Mouse (Mus musculus) C2C12 (cell line): ENCODE results near the gene Mal. TPM values are rescaled to one million over a fixed set of nuclear protein-coding genes. Genes with fewer than 3 reads are reported as not detected.
"Not testable (repeated sequence)": the region's sequence is repeated elsewhere in the genome, so short reads cannot be mapped to it uniquely, and the experiment has no call there.

Source experiments
- H3K27me3 ChIP-seq: one replicate; pipeline ENCODE4 v1.6.1; 2011; ENCODE audit not compliant: control insufficient read depth, insufficient read depth, insufficient read length
- H3K36me3 ChIP-seq: one replicate; pipeline ENCODE4 v1.6.1; 2011; ENCODE audit not compliant: control insufficient read depth, insufficient read depth
- H3K4me3 ChIP-seq: one replicate; pipeline ENCODE4 v1.5.1; 2011; ENCODE audit warnings: mild to moderate bottlenecking, control low read depth; ENCODE audit not compliant: poor library complexity, insufficient read depth, severe bottlenecking
- H3K79me2 ChIP-seq: one replicate; pipeline ENCODE4 v1.6.1; 2011; ENCODE audit not compliant: control insufficient read depth, insufficient read depth
- H3K79me3 ChIP-seq: one replicate; pipeline ENCODE4 v1.6.1; 2011; ENCODE audit warnings: low read depth, control low read depth
- H3ac ChIP-seq: one replicate; pipeline ENCODE3; 2011; ENCODE audit warnings: low read depth; ENCODE audit not compliant: control insufficient read depth, insufficient read length
- CEBPB ChIP-seq: IDR thresholded peaks from one replicate; pipeline ENCODE4 v1.6.1; 2011; ENCODE audit warnings: low read depth, mild to moderate bottlenecking, control low read depth, moderate library complexity
- CTCF ChIP-seq: IDR thresholded peaks from one replicate; pipeline ENCODE4 v1.5.1; 2011; ENCODE audit not compliant: control insufficient read depth, insufficient read depth, insufficient read length
- FOSL1 ChIP-seq: IDR thresholded peaks from one replicate; pipeline ENCODE4 v1.8.0; 2011; ENCODE audit warnings: mild to moderate bottlenecking, low read length; ENCODE audit not compliant: poor library complexity, insufficient read depth, severe bottlenecking
- MAX ChIP-seq: IDR thresholded peaks from one replicate; pipeline ENCODE4 v1.6.1; 2011; ENCODE audit warnings: mild to moderate bottlenecking, control low read depth
- MYOD1 ChIP-seq: IDR thresholded peaks from one replicate; pipeline ENCODE4 v1.6.1; 2011; ENCODE audit warnings: low read depth; ENCODE audit not compliant: control insufficient read depth, insufficient read length
- MYOG ChIP-seq: IDR thresholded peaks from one replicate; pipeline ENCODE4 v1.6.1; 2011; ENCODE audit not compliant: control insufficient read depth, insufficient read length; ENCODE audit errors: extremely low read depth
- USF1 ChIP-seq: IDR thresholded peaks from one replicate; pipeline ENCODE4 v1.6.1; 2011; ENCODE audit warnings: low read depth, mild to moderate bottlenecking, control low read depth, moderate library complexity
- polyA plus RNA-seq: library from polyadenylated mRNA; unstranded; fragments of >200 nt; fragmentation: generic; extraction: Trizol; gene quantifications from one replicate; pipeline ENCODE4 v1.2.1, GENCODE M21; 2012; ENCODE audit warnings: missing spikeins

Gene Mal
- polyA plus RNA-seq, 1 experiment: 0.12 TPM

DNA sequence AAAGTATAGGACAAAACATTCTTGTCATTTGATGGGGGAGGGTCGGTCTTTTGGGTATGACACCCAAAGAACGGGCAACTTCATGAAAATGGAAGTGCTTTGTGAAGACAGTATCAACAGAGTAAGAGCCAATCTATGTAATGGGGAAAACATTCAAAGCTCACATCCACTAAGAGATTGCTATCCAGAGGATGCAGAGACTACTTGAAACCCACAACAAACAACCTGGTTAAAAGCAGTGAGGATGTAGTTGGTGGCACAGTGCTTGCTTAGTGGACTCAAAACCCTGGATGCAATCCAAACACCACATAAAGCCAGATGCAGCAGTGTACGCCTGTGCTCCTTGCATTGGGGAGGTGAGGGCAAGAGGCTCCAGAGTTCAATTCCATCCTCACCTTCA, 37.2 kb downstream of the Mal start:
- no peak overlapping the region for H3ac ChIP-seq
- no peaks in the 10 kb centered on the region for H3K79me2 ChIP-seq
- no peaks in the 10 kb centered on the region for H3K36me3 ChIP-seq
- TF ChIP-seq CTCF (no peak), MYOD1 (no peak), MYOG (no peak)
- no peaks in the 10 kb centered on the region for H3K79me3 ChIP-seq
- H3K4me3 ChIP-seq: no peak overlapping the region
- H3K27me3 ChIP-seq: peaks cover 14% of the 10 kb centered on the region

DNA sequence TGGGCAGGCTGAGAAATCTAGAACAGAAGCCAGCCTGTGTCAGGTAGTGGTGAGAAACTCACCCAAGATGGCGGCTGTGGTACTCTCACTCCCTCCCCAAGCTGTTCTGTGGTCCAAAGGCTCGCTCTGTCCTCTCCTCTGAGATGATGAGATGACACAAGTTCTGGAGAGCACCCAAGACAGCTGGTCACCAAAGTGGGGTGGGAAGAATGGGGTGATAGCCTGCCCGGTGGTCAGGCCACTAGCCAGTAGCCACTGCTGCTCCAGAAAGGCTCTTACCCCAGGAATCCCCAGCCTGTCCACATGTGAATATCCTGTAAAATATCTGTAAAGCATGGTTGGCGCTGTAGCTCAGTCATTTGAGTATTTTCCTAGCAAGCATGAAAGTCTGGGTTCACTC, 44.2 kb downstream of the Mal start:
- Histone ChIP-seq H3K36me3 (no peaks in the 10 kb centered on the region), H3K4me3 (no peak overlapping the region), H3K79me2 (no peaks in the 10 kb centered on the region), H3K27me3 (peaks cover 3% of the 10 kb centered on the region), H3K79me3 (no peaks in the 10 kb centered on the region), H3ac (no peak overlapping the region)
- no peak for TF ChIP-seq FOSL1
- TF ChIP-seq MAX: no peak
- no peak for TF ChIP-seq MYOD1
- no peak for TF ChIP-seq CTCF
- TF ChIP-seq CEBPB: no peak

DNA sequence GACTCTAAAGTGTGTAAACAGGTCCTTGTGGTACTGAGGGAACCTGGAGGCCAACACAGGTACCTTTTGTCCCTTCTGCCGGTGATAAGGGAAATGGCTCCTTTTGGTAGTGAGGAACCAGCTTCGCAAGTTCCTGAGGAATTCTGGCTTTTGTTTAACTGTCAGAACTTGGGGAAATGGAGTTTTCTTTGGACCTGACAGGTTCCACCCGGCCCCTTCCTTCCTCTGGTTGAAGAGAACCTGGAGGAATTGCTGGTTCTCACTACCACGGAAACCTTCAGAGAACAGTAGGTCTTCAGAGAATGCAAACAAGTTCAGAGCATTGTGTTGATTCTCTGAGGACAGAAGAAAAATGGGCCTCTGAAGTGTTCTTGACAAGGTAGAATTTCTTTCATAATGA, 45.1 kb downstream of the Mal start:
- no peak overlapping the region for H3K4me3 ChIP-seq
- no peaks in the 10 kb centered on the region for H3K79me3 ChIP-seq
- H3ac ChIP-seq: no peak overlapping the region
- peaks cover 3% of the 10 kb centered on the region for H3K27me3 ChIP-seq
- TF ChIP-seq CEBPB: no peak
- no peak for TF ChIP-seq USF1
- H3K36me3 ChIP-seq: no peaks in the 10 kb centered on the region
- no peaks in the 10 kb centered on the region for H3K79me2 ChIP-seq

DNA sequence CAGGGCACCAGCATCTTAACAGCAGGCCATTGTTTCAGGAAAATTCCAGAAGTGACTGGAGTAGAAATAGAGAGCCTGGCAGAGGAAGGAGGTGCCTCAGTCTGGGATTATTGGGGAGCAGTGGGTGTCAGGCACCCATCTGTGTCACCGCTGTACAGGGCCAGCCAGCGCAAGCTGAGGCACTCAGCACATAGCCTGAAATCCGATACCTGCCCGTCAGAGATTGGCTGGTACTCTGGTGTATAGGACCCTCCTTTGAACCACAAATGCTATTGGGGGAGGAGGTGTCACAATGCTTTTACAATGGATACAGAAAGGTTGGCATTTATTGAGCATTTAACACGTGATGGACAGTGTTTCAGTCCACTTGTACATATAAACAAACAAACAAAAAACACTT, 47.5 kb downstream of the Mal start:
- Histone ChIP-seq H3K36me3 (peaks cover 13% of the 10 kb centered on the region), H3ac (no peak overlapping the region), H3K79me2 (no peaks in the 10 kb centered on the region), H3K27me3 (no peaks in the 10 kb centered on the region), H3K4me3 (no peak overlapping the region), H3K79me3 (no peaks in the 10 kb centered on the region)
- TF ChIP-seq CTCF: no peak
- no peak for TF ChIP-seq MAX
- TF ChIP-seq MYOG: no peak
- TF ChIP-seq MYOD1: no peak
- TF ChIP-seq FOSL1: no peak
- no peak for TF ChIP-seq USF1
- TF ChIP-seq CEBPB: no peak

DNA sequence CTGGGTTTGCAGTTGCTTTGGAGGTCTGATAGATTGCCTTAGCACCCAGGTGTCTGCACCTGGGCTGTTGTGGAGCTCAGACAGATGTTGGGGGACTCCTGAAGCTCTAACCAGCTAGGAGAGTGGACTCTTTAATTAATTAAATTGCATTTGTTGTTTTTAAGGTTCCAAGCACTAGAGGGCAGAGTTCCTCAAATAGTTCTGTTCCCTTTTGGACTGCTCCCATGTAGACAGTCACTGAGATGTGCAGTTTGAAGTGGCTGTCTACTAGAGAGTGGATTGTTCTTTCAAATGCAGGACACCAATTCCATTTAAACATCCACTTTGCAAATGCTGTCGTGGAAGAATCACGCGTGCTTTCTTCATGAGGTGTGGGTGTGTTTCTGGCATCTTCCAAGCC, 48.3 kb downstream of the Mal start:
- Histone ChIP-seq H3K36me3 (peaks cover 17% of the 10 kb centered on the region), H3K79me2 (no peaks in the 10 kb centered on the region), H3ac (no peak overlapping the region), H3K4me3 (no peak overlapping the region), H3K27me3 (no peaks in the 10 kb centered on the region), H3K79me3 (no peaks in the 10 kb centered on the region)
- no peak for TF ChIP-seq CEBPB
- TF ChIP-seq USF1: no peak
- TF ChIP-seq MYOG: no peak
- TF ChIP-seq CTCF: no peak
- no peak for TF ChIP-seq FOSL1

DNA sequence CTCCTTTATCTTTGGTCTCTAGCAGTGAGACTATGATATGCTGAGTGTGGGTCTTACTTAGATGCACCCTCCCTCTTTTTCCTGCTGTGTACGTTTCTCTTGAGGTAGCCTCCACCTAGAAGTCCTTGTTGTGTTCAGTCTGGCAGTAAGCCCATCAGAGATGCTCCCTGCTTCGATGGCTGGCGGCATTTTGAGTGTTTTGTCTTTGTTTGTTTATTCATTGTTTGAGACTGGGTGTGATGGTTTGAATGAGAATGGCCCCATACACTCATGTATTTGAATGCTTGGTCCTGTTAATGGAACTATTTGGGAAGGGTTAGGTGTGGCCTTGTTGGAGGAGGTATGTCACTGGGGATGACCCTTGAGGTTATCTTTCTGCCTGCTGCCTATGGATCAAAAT, 51.3 kb downstream of the Mal start:
- peaks cover 42% of the 10 kb centered on the region for H3K36me3 ChIP-seq
- H3K27me3 ChIP-seq: no peaks in the 10 kb centered on the region
- no peaks in the 10 kb centered on the region for H3K79me2 ChIP-seq

DNA sequence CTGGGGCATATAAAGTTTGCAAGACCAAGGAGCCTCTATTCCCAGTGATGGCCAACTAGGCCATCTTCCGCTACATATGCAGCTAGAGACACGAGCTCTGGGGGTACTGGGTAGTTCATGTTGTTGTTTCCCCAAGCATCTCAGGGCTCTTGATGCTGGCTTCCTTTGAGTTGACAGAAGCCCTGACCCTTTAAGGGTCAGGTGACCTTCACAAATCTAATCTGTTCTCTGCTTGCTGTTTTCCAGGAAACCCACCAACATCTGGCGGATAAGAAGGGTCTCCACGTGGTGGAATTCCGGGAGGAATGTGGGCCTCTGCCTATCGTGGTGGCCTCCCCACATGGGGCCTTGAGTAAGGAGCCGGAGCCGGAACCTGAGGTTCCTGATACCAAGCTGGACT, 53.1 kb downstream of the Mal start:
- H3K79me3 ChIP-seq, H3K4me3 ChIP-seq, H3ac ChIP-seq, H3K79me2 ChIP-seq, H3K27me3 ChIP-seq: not testable (repeated sequence)
- H3K36me3 ChIP-seq: peaks cover 58% of the 10 kb centered on the region

More for the DNA sequence above, 51.3 kb downstream of the Mal start:
- H3K79me3 ChIP-seq: no peaks in the 10 kb centered on the region
- no peak overlapping the region for H3K4me3 ChIP-seq
- no peak for TF ChIP-seq MYOG
- no peak for TF ChIP-seq MAX
- no peak for TF ChIP-seq MYOD1
- no peak for TF ChIP-seq FOSL1
- TF ChIP-seq CTCF: no peak
- TF ChIP-seq CEBPB: no peak
- TF ChIP-seq USF1: no peak
- H3ac ChIP-seq: no peak overlapping the region
